Mouse (Mus musculus) CH12.LX (cell line): ENCODE measurements around the gene Kcng3. TPM values are rescaled to one million over a fixed set of nuclear protein-coding genes. Genes with fewer than 3 reads are reported as not detected.

Experiments
- DNase-seq: peaks from one replicate; pipeline ENCODE4 v3.0.0-alpha.2; 2013; ENCODE audit errors: extremely low read depth
- H3K27ac ChIP-seq: 2 replicates; pipeline ENCODE4 v1.5.1; 2012; ENCODE audit warnings: low read depth, mild to moderate bottlenecking, control low read depth, moderate library complexity; ENCODE audit not compliant: insufficient read depth
- H3K27me3 ChIP-seq: replicated peaks from 2 replicates; pipeline ENCODE3; 2012; ENCODE audit warnings: inconsistent platforms
- H3K36me3 ChIP-seq, 2 experiments: replicated peaks in 1 of 2; 2 replicates each; pipeline versions ENCODE3 to v1.6.1; 2012; ENCODE audit warnings: inconsistent platforms in 1 of 2, low read length in 1 of 2, mild to moderate bottlenecking in 1 of 2, mixed read lengths in 1 of 2, moderate library complexity in 1 of 2; ENCODE audit not compliant: control insufficient read depth in 1 of 2, insufficient read depth in 1 of 2
- H3K4me1 ChIP-seq, 2 experiments: 2 replicates each; pipeline ENCODE4 v1.6.1; 2012; ENCODE audit warnings: inconsistent platforms in 1 of 2, moderate library complexity in 1 of 2; ENCODE audit not compliant: insufficient read depth in 2 of 2, control insufficient read depth in 1 of 2
- H3K4me2 ChIP-seq: 2 replicates; pipeline ENCODE4 v1.6.1; 2012; ENCODE audit warnings: low read depth, mild to moderate bottlenecking, control low read depth; ENCODE audit not compliant: poor library complexity, insufficient read depth, severe bottlenecking
- H3K4me3 ChIP-seq, 3 experiments: fragments of 150-350 bp in 1 of 3; sonication (generic) in 1 of 3; replicated peaks in 1 of 3; 2 replicates each; pipeline versions ENCODE3 to v1.5.1; 2011 to 2012; ENCODE audit warnings: low read depth in 2 of 3, low read length in 2 of 3, mild to moderate bottlenecking in 2 of 3, moderate library complexity in 2 of 3, control low read depth in 1 of 3, improper control_type of control experiment in 1 of 3, inconsistent platforms in 1 of 3, mixed read lengths in 1 of 3; ENCODE audit not compliant: poor library complexity in 1 of 3
- H3K79me2 ChIP-seq: replicated peaks from 2 replicates; pipeline ENCODE4 v1.6.1; 2012; ENCODE audit warnings: mild to moderate bottlenecking, moderate library complexity; ENCODE audit not compliant: control insufficient read depth, poor library complexity, insufficient read depth, severe bottlenecking; ENCODE audit errors: extremely low read depth
- H3K9ac ChIP-seq: 2 replicates; pipeline ENCODE4 v1.6.1; 2012; ENCODE audit warnings: low read depth, mild to moderate bottlenecking, control low read depth, moderate library complexity; ENCODE audit not compliant: insufficient read depth
- H3K9me3 ChIP-seq: replicated peaks from 2 replicates; pipeline ENCODE3; 2012; ENCODE audit warnings: low read length, inconsistent platforms, mixed read lengths
- CTCF ChIP-seq, 2 experiments: IDR thresholded peaks in 1 of 2; conservative IDR thresholded peaks in 1 of 2; 2 replicates each; pipeline ENCODE4 v1.5.1; 2011 to 2012; ENCODE audit warnings: low read depth in 2 of 2, low read length in 2 of 2, improper control_type of control experiment in 1 of 2, inconsistent platforms in 1 of 2, mild to moderate bottlenecking in 1 of 2, moderate library complexity in 1 of 2
- E2F4 ChIP-seq: IDR thresholded peaks from 2 replicates; pipeline ENCODE4 v1.6.1; 2011; ENCODE audit warnings: low read depth, low read length, improper control_type of control experiment; ENCODE audit not compliant: insufficient replicate concordance
- ELF1 ChIP-seq: IDR thresholded peaks from 2 replicates; pipeline ENCODE4 v1.6.1; 2014; ENCODE audit warnings: low read depth, mild to moderate bottlenecking, inconsistent platforms, low read length, improper control_type of control experiment
- GABPA ChIP-seq: IDR thresholded peaks from 2 replicates; pipeline ENCODE4 v1.6.1; 2012; ENCODE audit warnings: low read depth, low read length, improper control_type of control experiment, inconsistent platforms; ENCODE audit not compliant: insufficient replicate concordance
- IRF4 ChIP-seq: IDR thresholded peaks from 2 replicates; pipeline ENCODE4 v1.6.1; 2014; ENCODE audit warnings: low read depth, mild to moderate bottlenecking, inconsistent platforms, low read length, improper control_type of control experiment
- JUN ChIP-seq: IDR thresholded peaks from 2 replicates; pipeline ENCODE4 v1.6.1; 2011; ENCODE audit warnings: low read depth, mild to moderate bottlenecking, low read length, improper control_type of control experiment, moderate library complexity; ENCODE audit not compliant: insufficient read depth
- JUND ChIP-seq: conservative IDR thresholded peaks from 2 replicates; pipeline ENCODE4 v1.6.1; 2011; ENCODE audit warnings: low read depth, low read length, improper control_type of control experiment
- KAT2A ChIP-seq: IDR thresholded peaks from 2 replicates; pipeline ENCODE4 v1.6.1; 2012; ENCODE audit warnings: low read length, improper control_type of control experiment, inconsistent platforms; ENCODE audit not compliant: insufficient replicate concordance
- MAFK ChIP-seq: IDR thresholded peaks from 2 replicates; pipeline ENCODE4 v1.6.1; 2011; ENCODE audit warnings: low read length, improper control_type of control experiment; ENCODE audit not compliant: insufficient replicate concordance
- MAX ChIP-seq: IDR thresholded peaks from 2 replicates; pipeline ENCODE4 v1.6.1; 2011; ENCODE audit warnings: low read length, improper control_type of control experiment
- MYC ChIP-seq: IDR thresholded peaks from 2 replicates; pipeline ENCODE4 v1.6.1; 2011; ENCODE audit warnings: low read depth, mild to moderate bottlenecking, improper control_type of control experiment, low read length
- PAX5 ChIP-seq: IDR thresholded peaks from 2 replicates; pipeline ENCODE4 v1.6.1; 2012; ENCODE audit warnings: low read length, inconsistent platforms, mixed read lengths
- RAD21 ChIP-seq: IDR thresholded peaks from 2 replicates; pipeline ENCODE4 v1.6.1; 2011; ENCODE audit warnings: low read depth, mild to moderate bottlenecking, low read length, improper control_type of control experiment, moderate library complexity
- SMC3 ChIP-seq: IDR thresholded peaks from 2 replicates; pipeline ENCODE4 v1.6.1; 2011; ENCODE audit warnings: low read depth, low read length, improper control_type of control experiment
- UBTF ChIP-seq: IDR thresholded peaks from 2 replicates; pipeline ENCODE4 v1.6.1; 2012; ENCODE audit warnings: low read depth, mild to moderate bottlenecking, inconsistent platforms, low read length, improper control_type of control experiment, moderate library complexity
- USF1 ChIP-seq: IDR thresholded peaks from 2 replicates; pipeline ENCODE4 v1.6.1; 2014; ENCODE audit warnings: low read depth, mild to moderate bottlenecking, inconsistent platforms, low read length, improper control_type of control experiment
- ZC3H11A ChIP-seq: IDR thresholded peaks from 2 replicates; pipeline ENCODE4 v1.6.1; 2012; ENCODE audit warnings: low read depth, mild to moderate bottlenecking, inconsistent platforms, low read length, improper control_type of control experiment
- ZKSCAN1 ChIP-seq: IDR thresholded peaks from 2 replicates; pipeline ENCODE4 v1.6.1; 2012; ENCODE audit warnings: low read depth, inconsistent platforms, low read length, improper control_type of control experiment, borderline replicate concordance
- ZMIZ1 ChIP-seq: IDR thresholded peaks from 2 replicates; pipeline ENCODE4 v1.6.1; 2012; ENCODE audit warnings: low read depth, mild to moderate bottlenecking, inconsistent platforms, low read length, improper control_type of control experiment
- dilution Hi-C: fragments of 300-500 bp; cut with MboI; formaldehyde crosslinking; loops from 2 replicates; pipeline ENCODE4 v1.14.3; 2020; ENCODE audit warnings: low sequenced_read_pairs; ENCODE audit not compliant: extremely low pct_unique_long_range_greater_than_20kb, extremely low pct_ligation_motif_present
- in situ Hi-C: fragments of 300-500 bp; cut with MboI; formaldehyde crosslinking; loops from 3 replicates; pipeline ENCODE4 v1.14.3; 2019; ENCODE audit warnings: low sequenced_read_pairs, low pct_ligation_motif_present, low pct_unique_long_range_greater_than_20kb, mixed read lengths
- polyA plus RNA-seq: library from polyadenylated mRNA; unstranded; fragments of >175 nt; gene quantifications from 2 replicates; pipeline ENCODE4 v1.2.1, GENCODE M21; 2012; ENCODE audit warnings: low read depth; ENCODE audit not compliant: insufficient read length
- total RNA-seq, 2 experiments: library from RNA; depleted of rRNA; stranded (reverse); fragments of 300-350 nt in 1 of 2; fragments of >200 nt in 1 of 2; gene quantifications; 2 replicates each; pipeline ENCODE4 v1.2.3; 2012 to 2014

Gene Kcng3
- total and polyA plus RNA-seq, 3 experiments: not detected

- Histone ChIP-seq H3K4me1 (peaks cover 3 to 17% of the 10 kb centered on the region in 2 experiments; a peak in 3 of 4 replicates), H3K79me2 (no peaks in the 10 kb centered on the region), H3K27me3 (no peaks in the 10 kb centered on the region), H3K27ac (no peak overlapping the region), H3K36me3 (no peaks in the 10 kb centered on the region), H3K9me3 (no peaks in the 10 kb centered on the region), H3K4me2 (no peak overlapping the region), H3K9ac (no peak overlapping the region), H3K4me3 (no peak overlapping the region)
- dilution Hi-C loops (no loop called here), in situ Hi-C loops (no loop called here)
- DNase-seq: no peak
- TF ChIP-seq MAFK: no peak
- TF ChIP-seq ZKSCAN1: no peak
- TF ChIP-seq KAT2A: no peak
- no peak for TF ChIP-seq ZMIZ1
Measured at GRCm38 (mm10) chr17:83647413-83647812, 15.7 kb upstream of the Kcng3 start.

- Histone ChIP-seq H3K36me3 (no peaks in the 10 kb centered on the region), H3K27ac (no peak overlapping the region), H3K4me3 (no peak overlapping the region), H3K4me2 (no peak overlapping the region), H3K79me2 (no peaks in the 10 kb centered on the region), H3K27me3 (no peaks in the 10 kb centered on the region), H3K9me3 (no peaks in the 10 kb centered on the region)
- in situ Hi-C loops: no loop called here
- no peak for DNase-seq
- TF ChIP-seq RAD21 (no peak), ELF1 (no peak), E2F4 (no peak), MYC (no peak), CTCF (conservative IDR thresholded peaks at IDR 0.05 in 1 of 2, IDR thresholded peaks at IDR 0.05 in 1 of 2; ENCODE audit: low read depth in 2 of 2, low read length in 2 of 2) (no peak), USF1 (no peak), ZC3H11A (no peak), MAX (no peak), PAX5 (no peak), JUND (no peak), SMC3 (no peak), UBTF (no peak), GABPA (no peak), ZKSCAN1 (no peak), IRF4 (no peak), JUN (no peak)
- TF ChIP-seq, all 38 proteins: peak for 0
- peaks cover 3 to 17% of the 10 kb centered on the region in 2 experiments; a peak in 3 of 4 replicates for H3K4me1 ChIP-seq
- H3K9ac ChIP-seq: no peak overlapping the region
- dilution Hi-C loops: no loop called here
Measured at GRCm38 (mm10) chr17:83646425-83647163, 14.9 kb upstream of the Kcng3 start.
